Mouse (Mus musculus): Measurements from ENCODE around the gene Ndufaf2.

GRCm38 (mm10) chr13:108159963-108160362, 1.5 kb upstream of the Ndufaf2 start:
- TF ChIP-seq GATA1 (IDR thresholded peaks at IDR 0.05; ENCODE audit: borderline replicate concordance, low read length), result no peak
- no peak for TF ChIP-seq FLI1 (IDR thresholded peaks at IDR 0.05; ENCODE audit: low read length)
